Mouse (Mus musculus) intestine, embryonic 15.5 days (tissue): ENCODE data around the gene Icmt. TPM values are rescaled to one million over a fixed set of nuclear protein-coding genes. Genes with fewer than 3 reads are reported as not detected.

Experiments used
- ATAC-seq: fragments of 200-750 bp; cut with Nextera tagmentation; 2 replicates; pipeline ENCODE4 v1.8.0; 2017; ENCODE audit warnings: moderate TSS enrichment, moderate library complexity
- H3K27ac ChIP-seq: fragments of 300-500 bp; sonication (generic); 2 replicates; pipeline ENCODE4 v1.5.1; 2015; ENCODE audit warnings: mild to moderate bottlenecking, inconsistent platforms
- H3K27me3 ChIP-seq: fragments of 300-500 bp; sonication (generic); replicated peaks from 2 replicates; pipeline ENCODE4 v1.6.1; 2015; ENCODE audit warnings: inconsistent platforms
- H3K36me3 ChIP-seq: fragments of 300-500 bp; sonication (generic); 2 replicates; pipeline ENCODE4 v1.6.1; 2015; ENCODE audit warnings: inconsistent platforms
- H3K4me1 ChIP-seq: fragments of 300-500 bp; sonication (generic); replicated peaks from 2 replicates; pipeline ENCODE4 v1.6.1; 2015; ENCODE audit warnings: inconsistent platforms
- H3K4me2 ChIP-seq: fragments of 300-500 bp; sonication (generic); replicated peaks from 2 replicates; pipeline ENCODE4 v1.6.1; 2015; ENCODE audit warnings: mild to moderate bottlenecking, inconsistent platforms
- H3K4me3 ChIP-seq: fragments of 300-500 bp; sonication (generic); replicated peaks from 2 replicates; pipeline ENCODE4 v1.5.1; 2015; ENCODE audit warnings: inconsistent platforms
- H3K9ac ChIP-seq: fragments of 300-500 bp; sonication (generic); 2 replicates; pipeline ENCODE4 v1.6.1; 2015; ENCODE audit warnings: inconsistent platforms
- H3K9me3 ChIP-seq: fragments of 300-500 bp; sonication (generic); 2 replicates; pipeline ENCODE4 v1.6.1; 2016; ENCODE audit warnings: inconsistent platforms
- WGBS: fragments of 180-500 bp; shearing (Covaris S2); methylation state at CpG from one replicate; pipeline ENCODE4 v1.1.7; 2015; 5-methylcytosine and 5-hydroxymethylcytosine counted together
- polyA plus RNA-seq: library from polyadenylated mRNA; unstranded; fragments of >200 nt; fragmentation: Nextera tagmentation; extraction: Ambion mirVana; gene quantifications from 2 replicates; pipeline ENCODE4 v1.2.1, GENCODE M21; 2015

Icmt gene
- polyA plus RNA-seq, 1 experiment from 2014 or later = 17.6 TPM

- Histone ChIP-seq H3K27me3 (peaks cover 11% of the 10 kb centered on the region), H3K9ac (no peak overlapping the region), H3K4me2 (no peak overlapping the region), H3K9me3 (no peaks in the 10 kb centered on the region), H3K4me3 (no peak overlapping the region), H3K36me3 (no peaks in the 10 kb centered on the region), H3K4me1 (peaks cover 22% of the 10 kb centered on the region), H3K27ac (no peak overlapping the region)
- 14% methylated on average over 14 of the region's 14 CpGs for WGBS
- ATAC-seq = peak; percentile 33; the same call in 1 of the 2 replicates
These were observed 54.6 kb downstream of the Icmt start for GRCm38 (mm10) chr4:152351422-152352305.

GRCm38 (mm10) chr4:152353886-152354637, 57.0 kb downstream of the Icmt start:
- Histone ChIP-seq H3K27ac (no peak overlapping the region), H3K4me1 (peaks cover 22% of the 10 kb centered on the region), H3K9me3 (no peaks in the 10 kb centered on the region), H3K27me3 (peaks cover 8% of the 10 kb centered on the region), H3K36me3 (no peaks in the 10 kb centered on the region), H3K9ac (no peak overlapping the region), H3K4me2 (no peak overlapping the region), H3K4me3 (no peak overlapping the region)
- ATAC-seq = no peak
- WGBS = 64% methylated on average over 14 of the region's 14 CpGs

GRCm38 (mm10) chr4:152355672-152356071, 58.6 kb downstream of the Icmt start:
- Histone ChIP-seq H3K9ac (no peak overlapping the region), H3K4me1 (peaks cover 15% of the 10 kb centered on the region), H3K4me3 (no peak overlapping the region), H3K27ac (no peak overlapping the region), H3K9me3 (no peaks in the 10 kb centered on the region), H3K36me3 (no peaks in the 10 kb centered on the region), H3K4me2 (no peak overlapping the region), H3K27me3 (peaks cover 12% of the 10 kb centered on the region; the same call in 1 of the 2 replicates)
- ATAC-seq = no peak
- 71% methylated on average over 7 of the region's 7 CpGs for WGBS

Other genes starting within 250 kb of the Icmt start
- gene Plekhg5, start 224.7 kb upstream of the Icmt start, polyA plus RNA-seq = 11.0 and 12.9 TPM in 2 replicates
- gene Tnfrsf25, start 181.3 kb upstream of the Icmt start, polyA plus RNA-seq = 1.4 and 1.5 TPM in 2 replicates
- gene Espn, start 144.9 kb upstream of the Icmt start, polyA plus RNA-seq = 29.2 and 30.8 TPM in 2 replicates
- gene Hes2, start 138.4 kb upstream of the Icmt start, polyA plus RNA-seq = 0.30 and 0.42 TPM in 2 replicates
- 57.8 and 60.0 TPM in 2 replicates for gene Acot7, start 119.1 kb upstream of the Icmt start, polyA plus RNA-seq
- gene Gpr153, start 23.0 kb upstream of the Icmt start, polyA plus RNA-seq = 7.3 and 8.1 TPM in 2 replicates
- gene Hes3, start 5.6 kb upstream of the Icmt start, polyA plus RNA-seq = not detected in 2 replicates
- 2.1 and 2.5 TPM in 2 replicates for gene Rnf207, start 21.8 kb downstream of the Icmt start, polyA plus RNA-seq
- 371 and 424 TPM in 2 replicates for gene Rpl22, start 28.5 kb downstream of the Icmt start, polyA plus RNA-seq
- gene Chd5, start 41.4 kb downstream of the Icmt start, polyA plus RNA-seq = 1.9 and 2.8 TPM in 2 replicates
- gene Nphp4, start 179.5 kb downstream of the Icmt start, polyA plus RNA-seq = 1.7 TPM in 2 replicates
- 3.6 and 3.8 TPM in 2 replicates for gene Kcnab2, start 180.6 kb downstream of the Icmt start, polyA plus RNA-seq